18 mouse cellular contexts compared by ENCODE assay signal in genomic region chr6:43471556-43471955, GRCm38 (mm10).
"Had no signal": no experiment of that assay in that cellular context is flagged by ENCODE, and none has a peak within 500 bp of the region (broad histone marks: within the 10 kb centered on the region; RNA-seq: fewer than 3 reads in every experiment).

No protein-coding gene starts in this region.

- H3K9me3 ChIP-seq: midbrain, embryonic 10.5 days; midbrain, embryonic 13.5 days; neural tube, embryonic 13.5 days; neural tube, embryonic 15.5 days had no signal

- H3K27me3 ChIP-seq: midbrain, embryonic 13.5 days; neural tube, embryonic 13.5 days; neural tube, embryonic 15.5 days had no signal

- H3K27ac ChIP-seq: midbrain, embryonic 10.5 days; midbrain, embryonic 13.5 days; neural tube, embryonic 13.5 days; neural tube, embryonic 15.5 days had no signal

- H3K4me2 ChIP-seq: lung, embryonic 14.5 days; midbrain, embryonic 13.5 days; neural tube, embryonic 13.5 days; neural tube, embryonic 15.5 days had no signal

- H3K4me1 ChIP-seq: midbrain, embryonic 10.5 days; neural tube, embryonic 13.5 days; neural tube, embryonic 15.5 days had no signal

- DNase-seq: lung, adult 18-20 months; lung, embryonic 14.5 days; lung, postnatal 10 days; lung, postnatal 4 days; retina, postnatal 1 day; right cerebral cortex, adult 18-20 months; right cerebral cortex, postnatal 25 days; right cerebral cortex, postnatal 4 days; spleen, adult 18-20 months; thymus, adult 18-20 months; thymus, postnatal 14 days; thymus, postnatal 36 days had no signal

- H3K36me3 ChIP-seq: midbrain, embryonic 10.5 days; midbrain, embryonic 13.5 days; neural tube, embryonic 13.5 days; neural tube, embryonic 15.5 days had no signal

- H3K9ac ChIP-seq: lung, embryonic 14.5 days; midbrain, embryonic 13.5 days; neural tube, embryonic 13.5 days; neural tube, embryonic 15.5 days had no signal

- ATAC-seq: midbrain, embryonic 13.5 days; midbrain, embryonic 16.5 days had no signal

- H3K4me3 ChIP-seq: midbrain, embryonic 10.5 days; midbrain, embryonic 13.5 days; myocyte; neural tube, embryonic 13.5 days; neural tube, embryonic 15.5 days had no signal
